ENCODE assay signal across 12 mouse cellular contexts in genomic region chr4:123613309-123613947, GRCm38 (mm10).
A peak's percentile ranks its signal among the peaks of the same experiment; 100 is the strongest.
DNase-seq lines count a peak whose midpoint lies in the region; ATAC-seq lines count a peak whose summit lies in the region.
"Had no signal": no experiment of that assay in that cellular context is flagged by ENCODE, and none has a peak within 500 bp of the region (broad histone marks: within the 10 kb centered on the region; RNA-seq: fewer than 3 reads in every experiment).

No protein-coding gene starts in this region.

- H3K4me1 ChIP-seq in erythroblast, embryonic 14.5 days (ENCODE audit: control insufficient read depth) = peaks cover 2% of the 10 kb centered on the region
- H3K4me1 ChIP-seq in intestine, embryonic 15.5 days (replicated peaks) = peaks cover 22% of the 10 kb centered on the region
- H3K4me1 ChIP-seq in limb, embryonic 15.5 days = peaks cover 10% of the 10 kb centered on the region; the same call in 1 of the 2 replicates

- ATAC-seq in erythroblast, adult 5-6 weeks (replicated peaks; ENCODE audit: low FRiP score, poor library complexity, severe bottlenecking) = no peak
- peak; percentile 93 for ATAC-seq in intestine, embryonic 15.5 days
- ATAC-seq in limb, embryonic 15.5 days (ENCODE audit: insufficient number of reproducible peaks, low FRiP score, low TSS enrichment, low read depth) = 0 out of 2 replicates have a peak, but pooled peaks have one; percentile 24

- no peaks in the 10 kb centered on the region for H3K27me3 ChIP-seq in erythroblast, embryonic 14.5 days (ENCODE audit: control insufficient read depth)
- H3K27me3 ChIP-seq in intestine, embryonic 15.5 days (replicated peaks) = no peaks in the 10 kb centered on the region
- no peaks in the 10 kb centered on the region for H3K27me3 ChIP-seq in limb, embryonic 15.5 days
- H3K27me3 ChIP-seq: heart, embryonic 15.5 days had no signal

- peak; percentile 52 to 64 for DNase-seq in lung, postnatal 4 days
- no peak for DNase-seq in left cerebral cortex, adult 11 months (ENCODE audit: low spot score)
- no peak for DNase-seq in gastrocnemius, postnatal 25 days
- no peak for DNase-seq in adipocyte (ENCODE audit: low spot score)
- DNase-seq: layer of hippocampus, postnatal 36 days; right cerebral cortex, postnatal 25 days; thymus, postnatal 4 days had no signal

- WGBS in intestine, embryonic 15.5 days = 51% methylated on average over 7 of the region's 7 CpGs
- WGBS in limb, embryonic 15.5 days = 78% methylated on average over 7 of the region's 7 CpGs

- peak overlapping the region; percentile 41; the same call in 1 of the 2 replicates for H3K4me2 ChIP-seq in intestine, embryonic 15.5 days (replicated peaks)
- no peak overlapping the region for H3K4me2 ChIP-seq in limb, embryonic 15.5 days
- H3K4me2 ChIP-seq: heart, embryonic 15.5 days had no signal

- H3K27ac ChIP-seq in intestine, embryonic 15.5 days = 0 out of 2 replicates have a peak overlapping the region, but pooled peaks have one; percentile 22
- H3K27ac ChIP-seq in limb, embryonic 15.5 days = no peak overlapping the region
- H3K27ac ChIP-seq: heart, embryonic 15.5 days had no signal

- no peak overlapping the region for H3K9ac ChIP-seq in intestine, embryonic 15.5 days
- H3K9ac ChIP-seq in limb, embryonic 15.5 days = no peak overlapping the region
- H3K9ac ChIP-seq: heart, embryonic 15.5 days had no signal

- H3K9me3 ChIP-seq in erythroblast, embryonic 14.5 days (ENCODE audit: control insufficient read depth, low read length) = no peaks in the 10 kb centered on the region
- no peaks in the 10 kb centered on the region for H3K9me3 ChIP-seq in intestine, embryonic 15.5 days
- H3K9me3 ChIP-seq in limb, embryonic 15.5 days = no peaks in the 10 kb centered on the region
- H3K9me3 ChIP-seq: heart, embryonic 15.5 days had no signal

- H3K36me3 ChIP-seq in erythroblast, embryonic 14.5 days (ENCODE audit: control insufficient read depth) = no peaks in the 10 kb centered on the region
- no peaks in the 10 kb centered on the region for H3K36me3 ChIP-seq in intestine, embryonic 15.5 days
- H3K36me3 ChIP-seq in limb, embryonic 15.5 days = no peaks in the 10 kb centered on the region
- H3K36me3 ChIP-seq: heart, embryonic 15.5 days had no signal

- peak overlapping the region; percentile 30 for H3K4me3 ChIP-seq in erythroblast, embryonic 14.5 days (replicated peaks)
- H3K4me3 ChIP-seq in intestine, embryonic 15.5 days (replicated peaks) = 0 out of 2 replicates have a peak overlapping the region, but pooled peaks have one; percentile 2
- no peak overlapping the region for H3K4me3 ChIP-seq in limb, embryonic 15.5 days
- H3K4me3 ChIP-seq: heart, embryonic 15.5 days had no signal

Comparison
In these comparisons a context has a peak if more than half of its experiments do, and no peak if none do; other contexts are left out.
1. DNase-seq: peak in lung, postnatal 4 days (2 of 2); none in left cerebral cortex, adult 11 months (single experiment), gastrocnemius, postnatal 25 days (single experiment) and adipocyte (single experiment).